Mouse (Mus musculus) hindbrain, embryonic 13.5 days (tissue): Measurements from ENCODE around the gene Bahcc1. TPM values are rescaled to one million over a fixed set of nuclear protein-coding genes. Genes with fewer than 3 reads are reported as not detected.

Experiments used
- ATAC-seq: fragments of 200-750 bp; cut with Nextera tagmentation; 2 replicates; pipeline ENCODE4 v1.8.0; 2017; ENCODE audit warnings: moderate TSS enrichment; ENCODE audit not compliant: low FRiP score
- H3K27ac ChIP-seq: fragments of 300-500 bp; sonication (generic); 2 replicates; pipeline ENCODE4 v1.5.1; 2015; ENCODE audit warnings: inconsistent platforms, mild to moderate bottlenecking, moderate library complexity
- H3K27me3 ChIP-seq: fragments of 300-500 bp; sonication (generic); 2 replicates; pipeline ENCODE4 v1.6.1; 2015; ENCODE audit warnings: mild to moderate bottlenecking, inconsistent platforms
- H3K36me3 ChIP-seq: fragments of 300-500 bp; sonication (generic); 2 replicates; pipeline ENCODE4 v1.6.1; 2015; ENCODE audit warnings: mild to moderate bottlenecking, inconsistent platforms
- H3K4me1 ChIP-seq: fragments of 300-500 bp; sonication (generic); replicated peaks from 2 replicates; pipeline ENCODE4 v1.6.1; 2015; ENCODE audit warnings: inconsistent platforms
- H3K4me2 ChIP-seq: fragments of 300-500 bp; sonication (generic); 2 replicates; pipeline ENCODE4 v1.6.1; 2015; ENCODE audit warnings: inconsistent platforms, mild to moderate bottlenecking, moderate library complexity
- H3K4me3 ChIP-seq: fragments of 300-500 bp; sonication (generic); 2 replicates; pipeline ENCODE4 v1.5.1; 2015; ENCODE audit warnings: mild to moderate bottlenecking, inconsistent platforms
- H3K9ac ChIP-seq: fragments of 300-500 bp; sonication (generic); 2 replicates; pipeline ENCODE4 v1.6.1; 2015; ENCODE audit warnings: mild to moderate bottlenecking, inconsistent platforms
- H3K9me3 ChIP-seq: fragments of 300-500 bp; sonication (generic); 2 replicates; pipeline ENCODE4 v1.6.1; 2016; ENCODE audit warnings: inconsistent platforms
- WGBS: fragments of 180-500 bp; shearing (Covaris S2); methylation state at CpG from one replicate; pipeline ENCODE4 v1.1.7; 2015; 5-methylcytosine and 5-hydroxymethylcytosine counted together
- polyA plus RNA-seq: library from polyadenylated mRNA; unstranded; fragments of >200 nt; fragmentation: Nextera tagmentation; extraction: Ambion mirVana; gene quantifications from 2 replicates; pipeline ENCODE4 v1.2.1, GENCODE M21; 2015

Bahcc1 gene
- polyA plus RNA-seq, 1 experiment from 2014 or later, result 13.6 TPM

DNA sequence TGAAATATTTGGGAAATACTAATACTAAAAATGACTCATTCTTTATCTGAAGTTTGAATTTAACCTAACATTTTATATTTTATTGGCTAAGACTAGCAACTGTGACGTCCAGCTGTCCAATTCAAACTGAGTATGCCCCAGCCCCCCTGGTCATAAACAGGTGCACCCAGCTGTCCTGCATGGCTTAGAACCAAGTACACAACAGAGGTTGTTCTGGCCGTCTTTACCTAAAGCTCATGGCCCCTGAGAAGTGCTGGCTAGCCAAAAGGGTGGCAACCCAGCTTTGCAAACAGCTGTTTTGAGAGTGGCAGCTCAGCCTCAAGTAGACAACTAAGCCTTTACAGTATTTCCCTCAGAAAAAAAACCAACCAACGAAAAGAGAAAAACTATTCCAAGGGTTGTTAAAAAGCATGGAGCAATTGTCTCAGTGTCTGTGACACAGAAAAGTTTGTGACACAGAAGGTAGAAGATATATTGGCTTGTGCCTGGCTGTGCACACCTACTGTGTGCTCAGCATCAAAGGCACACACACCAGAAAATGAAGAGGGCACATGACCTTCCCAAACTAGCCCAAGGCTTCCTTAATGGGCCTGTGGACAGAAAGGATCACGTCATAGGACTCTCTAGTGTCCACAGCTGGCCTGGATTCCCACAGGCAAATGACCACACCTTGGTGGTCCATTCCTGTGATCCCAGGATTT lies 65.8 kb downstream of the Bahcc1 start:
- Histone ChIP-seq H3K9ac (no peak overlapping the region), H3K4me1 (peaks cover 55% of the 10 kb centered on the region), H3K27ac (no peak overlapping the region), H3K9me3 (no peaks in the 10 kb centered on the region), H3K4me2 (no peak overlapping the region), H3K27me3 (peaks cover 17% of the 10 kb centered on the region; the same call in 1 of the 2 replicates), H3K4me3 (no peak overlapping the region), H3K36me3 (no peaks in the 10 kb centered on the region)
- 88% methylated on average over 4 of the region's 4 CpGs for whole genome bisulfite sequencing
- no peak for ATAC-seq

DNA sequence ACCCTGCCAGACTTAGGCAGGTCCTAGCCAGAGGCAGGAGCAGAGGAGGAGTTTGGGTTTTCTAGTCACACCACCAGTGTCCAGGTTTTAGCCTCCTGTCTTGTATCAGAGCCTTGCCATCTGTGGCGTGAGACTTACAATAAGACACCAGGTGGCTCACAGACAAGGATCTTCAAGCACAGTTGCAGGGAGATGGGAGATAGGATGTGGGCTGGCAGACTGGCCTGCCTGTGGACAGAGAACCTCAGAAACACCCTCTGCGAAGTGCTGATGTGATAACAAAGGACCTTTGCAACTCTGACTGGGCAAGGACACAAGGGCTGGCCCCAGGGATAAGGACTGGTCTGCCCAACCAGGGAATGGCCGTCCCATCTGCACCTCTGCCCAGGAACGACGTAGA lies 66.7 kb downstream of the Bahcc1 start:
- WGBS, result 53% methylated on average over 5 of the region's 5 CpGs
- ATAC-seq, result no peak

GRCm38 (mm10) chr11:120303119-120303518 lies 70.4 kb downstream of the Bahcc1 start:
- Histone ChIP-seq H3K9ac (no peak overlapping the region), H3K36me3 (no peaks in the 10 kb centered on the region), H3K4me3 (no peak overlapping the region), H3K27me3 (peaks cover 25% of the 10 kb centered on the region), H3K27ac (0 out of 2 replicates have a peak overlapping the region, but pooled peaks have one; percentile 0), H3K4me1 (peaks cover 50% of the 10 kb centered on the region), H3K4me2 (no peak overlapping the region), H3K9me3 (no peaks in the 10 kb centered on the region)
- ATAC-seq, result no peak
- 87% methylated on average over 9 of the region's 9 CpGs for WGBS

More for the DNA sequence above, 66.7 kb downstream of the Bahcc1 start:
- Histone ChIP-seq H3K9me3 (no peaks in the 10 kb centered on the region), H3K9ac (no peak overlapping the region), H3K4me3 (no peak overlapping the region), H3K27me3 (peaks cover 25% of the 10 kb centered on the region), H3K36me3 (no peaks in the 10 kb centered on the region), H3K4me2 (no peak overlapping the region), H3K27ac (no peak overlapping the region), H3K4me1 (peaks cover 55% of the 10 kb centered on the region)

- 0 out of 2 replicates have a peak overlapping the region, but pooled peaks have one; percentile 78 for H3K9ac ChIP-seq
- no peak for ATAC-seq
- 90% methylated on average over 21 of the region's 21 CpGs for WGBS
- H3K4me2 ChIP-seq, result peak overlapping the region; percentile 72; the same call in 1 of the 2 replicates
- H3K4me3 ChIP-seq, result no peak overlapping the region
- no peaks in the 10 kb centered on the region for H3K36me3 ChIP-seq
- H3K27me3 ChIP-seq, result peaks cover 25% of the 10 kb centered on the region
- H3K9me3 ChIP-seq, result no peaks in the 10 kb centered on the region
- peaks cover 56% of the 10 kb centered on the region for H3K4me1 ChIP-seq
- H3K27ac ChIP-seq, result peak overlapping the region; percentile 95
Measured at GRCm38 (mm10) chr11:120303559-120304349, 71.0 kb downstream of the Bahcc1 start.

DNA sequence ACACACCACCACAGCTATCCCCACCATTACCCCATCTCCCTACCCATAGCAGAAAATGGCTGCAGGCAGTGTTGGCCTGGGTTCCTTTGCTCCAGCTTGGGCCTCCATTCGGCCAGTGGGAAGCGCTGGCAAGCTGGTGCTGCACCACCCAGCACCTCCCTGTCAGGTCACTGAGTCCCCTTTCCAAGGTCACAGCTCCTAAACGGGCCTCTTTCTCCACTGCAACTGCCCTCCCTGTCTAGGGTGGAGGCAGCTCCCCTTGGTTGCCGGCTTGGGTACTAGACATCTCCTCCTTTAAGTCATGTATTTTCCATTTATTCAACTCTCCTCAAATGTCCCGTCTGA lies 71.6 kb downstream of the Bahcc1 start:
- Histone ChIP-seq H3K27me3 (peaks cover 24% of the 10 kb centered on the region), H3K27ac (peak overlapping the region; percentile 95), H3K9ac (peak overlapping the region; percentile 78; the same call in 1 of the 2 replicates), H3K36me3 (no peaks in the 10 kb centered on the region), H3K4me2 (peak overlapping the region; percentile 72), H3K9me3 (no peaks in the 10 kb centered on the region), H3K4me1 (peaks cover 57% of the 10 kb centered on the region), H3K4me3 (peak overlapping the region; percentile 47; the same call in 1 of the 2 replicates)
- WGBS, result 35% methylated on average over 5 of the region's 5 CpGs
- ATAC-seq, result no peak

DNA sequence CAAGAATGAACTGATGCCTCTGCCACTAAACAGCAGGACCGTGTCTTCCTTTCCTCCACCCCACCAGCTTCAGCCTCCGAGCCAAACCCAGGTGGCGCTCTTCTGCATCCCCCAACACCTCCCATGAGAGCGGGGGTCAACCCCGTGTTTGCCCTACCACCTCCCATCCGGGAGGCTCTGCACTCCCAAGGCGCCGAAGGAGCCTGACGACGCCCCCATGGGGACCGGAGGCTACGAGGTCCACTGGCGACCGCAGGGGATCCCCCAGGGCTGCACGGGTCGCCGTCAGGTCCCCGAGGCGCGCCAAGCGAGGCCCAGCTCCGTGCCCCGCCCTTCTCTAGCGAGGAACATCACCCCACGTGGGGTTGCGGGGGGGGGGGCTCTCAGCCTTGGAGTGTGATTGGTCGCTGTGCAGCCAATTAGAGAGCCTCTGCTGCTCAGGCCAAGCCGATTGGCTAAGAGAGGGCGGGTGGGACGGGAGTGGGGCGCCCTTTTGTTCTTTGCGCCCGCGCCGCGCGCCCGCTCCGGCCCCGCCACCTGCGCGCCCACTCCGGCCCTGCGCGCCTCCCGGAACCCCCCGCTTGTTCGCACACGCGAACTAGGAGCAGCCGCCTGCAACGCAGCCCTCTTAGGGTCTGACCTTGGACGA lies 72.3 kb downstream of the Bahcc1 start:
- ATAC-seq, result peak; percentile 95
- Histone ChIP-seq H3K36me3 (no peaks in the 10 kb centered on the region), H3K4me2 (peak overlapping the region; percentile 72), H3K27me3 (peaks cover 22% of the 10 kb centered on the region), H3K9me3 (no peaks in the 10 kb centered on the region), H3K4me1 (peaks cover 53% of the 10 kb centered on the region), H3K9ac (peak overlapping the region; percentile 78), H3K4me3 (peak overlapping the region; percentile 47), H3K27ac (peak overlapping the region; percentile 95)
- WGBS, result 0% methylated on average over 50 of the region's 53 CpGs

DNA sequence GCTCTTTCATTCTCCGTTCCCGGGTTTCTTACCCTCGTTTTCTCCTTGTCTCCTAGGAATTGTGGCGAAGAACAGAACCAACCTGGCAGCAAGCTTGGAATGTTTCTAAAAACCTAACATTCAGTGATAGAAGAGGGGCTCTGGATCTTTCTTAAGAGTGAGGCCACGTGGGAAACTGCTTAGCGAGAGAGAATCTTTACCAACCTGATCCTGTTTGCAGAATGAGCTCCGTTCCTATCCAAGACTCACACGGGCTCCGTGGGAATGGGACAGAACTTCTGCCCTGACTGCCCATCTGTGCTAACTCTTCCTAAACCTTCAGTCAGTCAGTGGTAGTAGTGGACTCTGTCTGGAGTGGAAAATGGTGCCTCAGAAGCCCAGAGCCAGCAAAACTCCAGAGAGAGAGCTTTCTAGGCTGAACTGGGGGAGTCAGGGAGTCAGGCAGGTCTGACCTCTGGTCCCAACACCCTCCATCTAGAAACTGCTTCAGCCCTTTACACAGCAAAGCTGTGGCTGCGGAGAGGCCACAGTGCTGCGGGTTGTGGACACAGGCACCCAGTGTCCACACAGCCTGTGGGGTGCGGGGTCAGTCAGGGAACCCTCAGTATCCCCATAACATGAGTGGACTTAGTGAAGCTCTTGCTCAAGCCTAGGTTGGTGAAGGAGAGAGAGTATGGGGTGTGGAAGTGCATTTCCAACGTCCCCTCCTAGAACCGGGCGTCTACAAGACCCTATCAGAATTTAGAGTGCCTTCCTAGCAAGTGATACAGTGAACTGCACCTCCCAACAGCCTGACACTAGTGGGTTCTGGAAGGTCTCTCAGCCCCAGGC lies 73.0 kb downstream of the Bahcc1 start:
- peak; percentile 0; the same call in 1 of the 2 replicates for ATAC-seq
- Histone ChIP-seq H3K4me3 (peak overlapping the region; percentile 47), H3K27ac (peak overlapping the region; percentile 95), H3K27me3 (peaks cover 22% of the 10 kb centered on the region), H3K36me3 (no peaks in the 10 kb centered on the region), H3K9me3 (no peaks in the 10 kb centered on the region), H3K4me2 (peak overlapping the region; percentile 72), H3K4me1 (peaks cover 59% of the 10 kb centered on the region), H3K9ac (peak overlapping the region; percentile 67)
- 23% methylated on average over 15 of the region's 15 CpGs for WGBS

- Histone ChIP-seq H3K9ac (peak overlapping the region; percentile 67), H3K4me1 (peaks cover 64% of the 10 kb centered on the region), H3K4me2 (peak overlapping the region; percentile 72), H3K36me3 (no peaks in the 10 kb centered on the region), H3K27me3 (peaks cover 22% of the 10 kb centered on the region), H3K9me3 (no peaks in the 10 kb centered on the region), H3K27ac (0 out of 2 replicates have a peak overlapping the region, but pooled peaks have one; percentile 95), H3K4me3 (peak overlapping the region; percentile 47; the same call in 1 of the 2 replicates)
- 54% methylated on average over 12 of the region's 12 CpGs for WGBS
- no peak for ATAC-seq
Measured at GRCm38 (mm10) chr11:120306366-120307131, 73.8 kb downstream of the Bahcc1 start.

- Histone ChIP-seq H3K9ac (peak overlapping the region; percentile 67; the same call in 1 of the 2 replicates), H3K9me3 (no peaks in the 10 kb centered on the region), H3K4me1 (peaks cover 70% of the 10 kb centered on the region), H3K36me3 (no peaks in the 10 kb centered on the region), H3K4me2 (peak overlapping the region; percentile 72), H3K4me3 (no peak overlapping the region), H3K27ac (no peak overlapping the region), H3K27me3 (peaks cover 17% of the 10 kb centered on the region)
- 8% methylated on average over 5 of the region's 5 CpGs for WGBS
- ATAC-seq, result no peak
Measured at GRCm38 (mm10) chr11:120307132-120307413, 74.3 kb downstream of the Bahcc1 start.

- H3K9me3 ChIP-seq, result no peaks in the 10 kb centered on the region
- 8% methylated on average over 19 of the region's 19 CpGs for WGBS
- H3K36me3 ChIP-seq, result no peaks in the 10 kb centered on the region
- 0 out of 2 replicates have a peak overlapping the region, but pooled peaks have one; percentile 3 for H3K27ac ChIP-seq
- H3K4me1 ChIP-seq, result peaks cover 71% of the 10 kb centered on the region
- peak overlapping the region; percentile 27 for H3K4me2 ChIP-seq
- 0 out of 2 replicates have a peak overlapping the region, but pooled peaks have one; percentile 67 for H3K9ac ChIP-seq
- ATAC-seq, result no peak
- no peak overlapping the region for H3K4me3 ChIP-seq
- H3K27me3 ChIP-seq, result peaks cover 15% of the 10 kb centered on the region
Measured at GRCm38 (mm10) chr11:120307566-120308430, 75.1 kb downstream of the Bahcc1 start.
